Mouse (Mus musculus): ENCODE measurements around the gene Picalm.

DNA sequence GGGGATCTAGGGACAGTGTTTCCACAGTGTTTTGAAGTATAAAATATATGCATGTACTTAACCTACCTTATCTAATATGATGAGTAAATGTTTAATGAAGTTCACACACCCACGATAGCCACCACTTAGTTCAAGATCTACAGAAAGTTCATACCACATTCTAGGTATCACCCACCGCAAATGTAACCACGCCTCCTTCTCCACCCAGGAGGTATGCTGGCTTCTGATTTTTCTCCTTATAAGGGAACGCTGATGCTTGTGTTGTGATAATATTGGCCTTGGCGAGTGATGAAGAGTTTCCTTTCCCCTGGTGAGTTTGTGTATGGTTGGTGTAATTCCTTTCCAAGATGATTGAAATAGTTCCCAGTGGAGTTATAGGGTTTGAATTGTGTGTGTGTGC is 88.1 kb downstream of the Picalm start:
- no peak for TF ChIP-seq CTCF (IDR thresholded peaks at IDR 0.05; ENCODE audit: extremely low read depth, insufficient read depth, insufficient read length, insufficient replicate concordance)
- no peak for TF ChIP-seq POLR2A (IDR thresholded peaks at IDR 0.05; ENCODE audit: low read depth, low read length)

All from spleen, adult 2 months (tissue).